Mouse (Mus musculus): ENCODE results near the gene Alg9.

The Alg9 gene

DNA sequence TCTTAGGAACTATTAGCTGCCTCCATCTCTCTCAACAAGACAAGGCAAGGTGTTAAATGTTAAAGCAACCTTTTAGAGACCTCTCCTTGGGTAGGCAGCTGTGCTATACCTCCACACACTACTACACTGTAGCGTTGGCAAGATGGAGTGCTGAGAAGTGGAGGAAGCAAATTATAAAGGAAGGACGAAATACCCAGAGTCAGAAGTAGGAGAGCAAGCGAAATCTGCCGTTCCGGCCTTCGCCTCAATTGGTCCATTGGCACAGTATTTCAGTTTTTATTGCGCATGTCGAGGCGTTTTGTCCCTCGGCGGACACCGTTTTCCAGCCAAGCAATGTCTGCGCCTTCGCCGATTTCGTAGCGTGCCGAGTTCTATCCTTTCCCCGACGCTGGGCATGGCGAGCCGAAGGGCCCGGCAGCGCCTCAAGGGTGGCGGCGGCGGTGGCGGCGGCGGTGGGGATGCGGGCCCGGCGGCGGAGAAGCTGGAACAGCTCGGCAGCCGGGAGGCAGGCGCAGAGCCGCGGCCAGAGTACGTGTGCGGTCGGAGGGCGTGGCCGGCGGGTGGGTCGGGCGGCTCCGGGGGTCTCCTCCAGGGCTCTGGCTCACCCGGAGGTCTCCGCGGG, at the start of gene Alg9, which contains the start of gene 1110032A03Rik:
Gene Alg9 (plus strand): TSS at position 29 of the 622 bp plus-strand sequence.
Gene 1110032A03Rik (minus strand): TSS at position 530 of the 622 bp plus-strand sequence.
- in situ Hi-C loops (cut with MboI, MseI): no loop called here

DNA sequence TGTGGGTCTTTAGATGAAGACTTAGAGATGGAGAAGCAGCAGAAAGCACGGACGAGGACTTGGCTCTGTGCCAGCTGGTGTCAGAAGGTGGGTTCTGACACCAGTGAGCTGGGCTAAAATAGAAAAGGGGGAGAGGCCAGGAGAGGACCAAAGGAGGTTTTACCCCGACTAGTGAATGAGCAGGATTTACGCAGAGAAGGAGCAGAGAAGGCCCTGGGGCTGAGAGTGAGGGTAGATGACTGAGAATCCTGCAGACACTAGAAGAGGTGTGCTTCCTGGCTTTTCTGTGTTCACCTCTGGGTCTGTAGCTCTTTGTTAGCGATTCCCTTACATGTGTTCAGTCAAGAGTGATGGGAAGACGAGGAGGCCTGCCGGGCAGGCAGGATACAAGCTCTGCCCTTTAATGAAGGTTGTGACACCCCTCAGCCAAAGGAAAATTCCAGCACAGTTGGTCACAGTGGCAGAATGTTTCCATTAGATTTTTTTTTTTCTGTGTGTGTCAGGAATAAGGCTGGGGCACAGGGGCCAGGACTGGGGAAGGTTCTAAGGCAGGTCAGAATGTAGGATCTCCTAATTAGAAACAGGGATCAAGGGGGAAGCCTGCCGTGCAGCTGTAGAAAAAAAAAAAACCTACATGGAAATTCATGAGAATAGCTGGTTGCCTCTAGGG, 48.8 kb upstream of the Alg9 start:
- in situ Hi-C loops (cut with MboI, MseI): no loop called here

GRCm38 (mm10) chr9:50727171-50727924, 47.5 kb upstream of the Alg9 start:
- in situ Hi-C loops (cut with MboI, MseI): no loop called here

GRCm38 (mm10) chr9:50727925-50728651, 46.7 kb upstream of the Alg9 start:
- in situ Hi-C loops (cut with MboI, MseI): no loop called here

DNA sequence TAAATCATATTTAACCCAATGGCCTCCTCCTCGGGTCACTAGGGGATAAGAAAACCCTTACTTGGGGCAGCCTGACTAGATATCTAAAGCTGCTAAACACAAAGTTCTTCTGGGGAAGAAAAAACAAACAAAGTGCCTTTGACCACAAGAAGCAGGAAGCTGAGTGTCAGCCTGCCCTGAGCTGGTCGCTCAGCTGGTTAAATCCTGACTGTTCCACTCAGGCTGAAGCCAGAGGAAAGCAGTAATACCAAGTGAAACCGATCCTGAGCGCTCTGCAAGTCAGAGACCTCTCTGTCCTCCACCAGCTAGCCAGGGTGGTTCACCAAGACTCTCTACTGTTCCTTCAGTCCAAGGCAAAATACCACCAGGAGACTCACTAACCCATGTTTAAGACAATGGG, 45.2 kb upstream of the Alg9 start:
- in situ Hi-C loops (cut with MboI, MseI): no loop called here

- in situ Hi-C loops (cut with MboI, MseI): no loop called here
Measured at GRCm38 (mm10) chr9:50732560-50732959, 42.3 kb upstream of the Alg9 start.

GRCm38 (mm10) chr9:50734989-50735388, 39.8 kb upstream of the Alg9 start:
- in situ Hi-C loops (cut with MboI, MseI): no loop called here

DNA sequence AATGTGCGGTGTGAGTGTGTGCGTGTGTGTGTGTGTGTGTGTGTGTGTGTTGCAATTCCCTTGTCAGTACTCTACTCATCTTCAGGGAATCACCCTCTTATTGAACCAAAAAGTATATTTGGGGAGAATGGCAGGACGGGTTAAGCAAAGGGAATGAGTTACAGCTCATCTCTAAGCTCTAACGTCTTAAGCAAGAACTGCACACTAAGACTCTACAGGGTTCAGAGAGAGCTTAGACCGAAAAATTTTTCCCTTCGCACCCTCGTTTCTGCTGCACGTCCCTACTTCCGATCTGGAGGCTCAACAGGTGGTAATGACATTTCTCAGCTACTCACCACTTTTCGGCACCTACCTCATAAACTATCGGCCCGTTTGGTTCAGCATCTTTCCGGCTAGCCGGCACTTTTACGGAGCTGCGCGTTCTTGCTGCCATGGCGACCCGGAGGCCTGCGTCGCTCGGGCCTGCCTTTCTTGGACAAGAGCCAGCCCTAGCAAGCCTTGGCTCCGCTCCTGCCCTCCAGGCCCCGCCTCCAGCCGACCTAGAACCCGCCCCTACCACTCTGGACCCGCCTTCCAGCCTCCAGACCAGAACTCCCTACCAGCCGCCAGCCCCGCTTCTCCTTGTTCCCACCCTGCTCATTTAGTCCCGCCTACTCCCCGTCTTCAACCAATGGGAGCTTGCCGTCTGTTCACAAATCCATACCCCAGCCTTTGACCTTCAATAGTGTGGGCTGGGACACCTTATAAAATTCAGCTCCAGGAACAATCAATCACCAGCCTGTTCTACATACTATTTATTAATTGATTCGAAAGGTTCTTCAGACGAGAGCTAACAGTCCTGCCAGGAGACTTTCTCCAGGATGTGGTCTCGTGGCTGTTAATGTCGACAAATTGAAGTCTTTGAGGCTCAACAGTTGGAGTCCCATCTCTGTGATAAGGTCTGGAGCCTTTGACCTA, 35.6 kb upstream of the Alg9 start, which contains the start of gene Dixdc1:
Gene Dixdc1 (minus strand): TSS at position 604 of the 957 bp plus-strand sequence.
- in situ Hi-C loops (cut with MboI, MseI): no loop called here

GRCm38 (mm10) chr9:50740867-50741784, 33.7 kb upstream of the Alg9 start:
- in situ Hi-C loops (cut with MboI, MseI): no loop called here

DNA sequence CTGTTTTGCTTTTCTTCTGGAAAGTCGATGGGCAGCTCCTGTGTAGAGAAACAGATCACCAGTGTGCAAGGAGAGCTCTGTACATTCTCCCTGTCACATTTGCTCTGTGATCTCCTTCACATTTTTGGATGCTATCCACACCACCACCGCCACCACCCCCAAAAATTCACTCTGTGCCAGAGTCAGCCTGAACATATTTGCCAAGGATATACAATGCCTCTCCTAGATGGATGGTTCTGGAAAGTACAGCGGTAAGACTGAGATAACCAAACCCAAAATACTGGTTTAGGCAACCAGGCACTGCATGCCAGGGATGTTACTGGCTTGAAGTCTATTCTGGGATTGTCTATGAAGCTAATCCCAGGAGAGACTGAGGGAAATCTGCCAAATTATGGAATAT, 32.6 kb upstream of the Alg9 start:
- in situ Hi-C loops (cut with MboI, MseI): no loop called here

- in situ Hi-C loops (cut with MboI, MseI): no loop called here
Measured at GRCm38 (mm10) chr9:50742744-50743143, 32.1 kb upstream of the Alg9 start.

GRCm38 (mm10) chr9:50745806-50746205, 29.0 kb upstream of the Alg9 start:
- in situ Hi-C loops (cut with MboI, MseI): no loop called here

DNA sequence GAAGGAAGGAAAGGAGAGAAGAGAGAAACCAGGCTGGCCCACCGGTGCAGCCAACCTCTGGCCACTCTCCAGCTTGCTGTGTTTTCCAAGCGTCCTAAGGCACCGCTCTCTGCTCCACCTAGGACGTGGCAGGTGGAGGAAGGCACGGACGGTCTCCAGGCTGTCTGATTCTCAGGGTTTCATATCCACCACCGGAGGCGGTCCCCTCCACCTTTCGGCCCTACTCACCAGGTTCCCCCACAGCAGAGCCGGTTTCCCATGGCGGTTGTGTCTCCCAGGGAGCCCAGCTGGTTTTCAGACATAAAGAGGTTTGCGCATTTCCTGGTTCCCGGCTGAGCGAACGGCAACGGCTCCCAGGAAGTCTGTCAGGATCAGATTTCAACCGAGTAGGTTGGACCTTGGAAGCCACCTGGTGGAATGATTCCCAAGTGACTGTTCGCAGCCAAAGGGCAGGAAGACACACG, 28.6 kb upstream of the Alg9 start, which contains the start of gene 2310030G06Rik:
Gene 2310030G06Rik (minus strand): TSS at position 323 of the 464 bp plus-strand sequence.
- in situ Hi-C loops (cut with MboI, MseI): no loop called here

- in situ Hi-C loops (cut with MboI, MseI): loop anchor here in 1 of 2 experiments (10.0 kb wide), 1 partner anchor 686 kb away; no protein-coding TSS in a partner anchor
Measured at GRCm38 (mm10) chr9:50750706-50751105, 24.1 kb upstream of the Alg9 start.

GRCm38 (mm10) chr9:50751323-50751722, 23.5 kb upstream of the Alg9 start, which contains the start of gene Cryab:
Cryab (plus strand) TSS chr9:50751325.
- in situ Hi-C loops (cut with MboI, MseI): loop anchor here in 1 of 2 experiments (10.0 kb wide), 1 partner anchor 687 kb away; no protein-coding TSS in a partner anchor

DNA sequence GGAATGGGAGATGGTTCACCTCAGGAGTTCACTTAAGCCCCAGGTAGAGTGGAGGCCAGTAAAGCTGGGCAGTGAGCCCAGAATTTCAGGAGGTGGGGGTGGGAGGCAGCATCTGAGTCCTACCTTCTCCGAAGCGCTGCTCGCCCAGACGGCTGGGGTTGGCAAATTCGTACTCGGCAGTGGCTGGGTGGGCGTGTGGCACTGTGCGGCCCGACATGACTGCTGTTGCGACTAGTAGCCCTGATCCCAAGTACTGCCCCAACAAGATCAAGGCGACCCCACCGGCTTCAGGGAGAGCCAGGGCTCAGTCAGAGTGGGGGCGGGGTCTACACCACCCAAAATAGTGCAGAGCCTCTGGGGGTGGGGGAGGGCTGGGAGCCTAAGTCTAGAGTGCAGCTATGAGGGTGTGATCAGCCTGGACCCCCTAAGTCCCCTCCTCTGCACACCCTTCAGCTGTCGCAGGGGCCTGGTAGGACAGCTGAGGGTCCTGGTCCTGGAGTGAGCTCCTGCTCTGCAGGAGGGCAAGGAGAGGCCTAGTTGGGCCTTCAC, 22.7 kb upstream of the Alg9 start, which contains the start of gene Hspb2:
Gene Hspb2 (minus strand): TSS at position 301 of the 549 bp plus-strand sequence.
- in situ Hi-C loops (cut with MboI, MseI): loop anchor here in 1 of 2 experiments (10.0 kb wide), 1 partner anchor 687 kb away; no protein-coding TSS in a partner anchor

GRCm38 (mm10) chr9:50752784-50753615, 21.8 kb upstream of the Alg9 start:
- in situ Hi-C loops (cut with MboI, MseI): loop anchor here in 1 of 2 experiments (10.0 kb wide), 1 partner anchor 688 kb away; no protein-coding TSS in a partner anchor

Measured in T-helper 17 cell (primary cell).